9 mouse cellular contexts compared by ENCODE assay signal in genomic region chr15:56856057-56856456, GRCm38 (mm10).
A peak's percentile ranks its signal among the peaks of the same experiment; 100 is the strongest.
DNase-seq lines count a peak whose midpoint lies in the region; ATAC-seq and TF ChIP-seq lines count a peak whose summit lies in the region.
"Had no signal": no experiment of that assay in that cellular context is flagged by ENCODE, and none has a peak within 500 bp of the region (broad histone marks: within the 10 kb centered on the region; RNA-seq: fewer than 3 reads in every experiment).

No protein-coding gene starts in this region.

- H3K4me3 ChIP-seq in kidney, adult 2 months (ENCODE audit: insufficient read depth, low read depth, low read length) = no peak overlapping the region
- no peak overlapping the region for H3K4me3 ChIP-seq in kidney, embryonic 15.5 days (replicated peaks)
- no peak overlapping the region for H3K4me3 ChIP-seq in limb, embryonic 11.5 days (ENCODE audit: low read depth, low read length)
- H3K4me3 ChIP-seq: megakaryocyte, embryonic 14.5 days had no signal

- H3K4me1 ChIP-seq in kidney, adult 2 months (ENCODE audit: control insufficient read depth, insufficient read depth, low read length) = no peaks in the 10 kb centered on the region
- H3K4me1 ChIP-seq in kidney, embryonic 15.5 days = peaks cover 9% of the 10 kb centered on the region
- H3K4me1 ChIP-seq in limb, embryonic 11.5 days (ENCODE audit: control insufficient read depth, insufficient read depth, low read length) = no peaks in the 10 kb centered on the region
- H3K4me1 ChIP-seq: megakaryocyte, embryonic 14.5 days had no signal

- H3K27me3 ChIP-seq in kidney, adult 2 months (replicated peaks; ENCODE audit: control insufficient read depth, insufficient read depth, low read length) = no peaks in the 10 kb centered on the region
- H3K27me3 ChIP-seq in kidney, embryonic 15.5 days = no peaks in the 10 kb centered on the region
- no peaks in the 10 kb centered on the region for H3K27me3 ChIP-seq in limb, embryonic 11.5 days (ENCODE audit: control insufficient read depth, insufficient read depth, low read length)
- H3K27me3 ChIP-seq: megakaryocyte, embryonic 14.5 days had no signal

- H3K36me3 ChIP-seq in kidney, adult 2 months (ENCODE audit: control insufficient read depth, insufficient read depth, low read length) = no peaks in the 10 kb centered on the region
- H3K36me3 ChIP-seq in kidney, embryonic 15.5 days = no peaks in the 10 kb centered on the region
- H3K36me3 ChIP-seq in limb, embryonic 11.5 days (ENCODE audit: control insufficient read depth, insufficient read depth, low read length) = no peaks in the 10 kb centered on the region

- peak; percentile 58 for DNase-seq in kidney, adult 2 months
- DNase-seq in WW6 (ENCODE audit: low read depth, low spot score) = peak; percentile 28
- peak; percentile 65 for DNase-seq in embryo, embryonic 9.5 days (ENCODE audit: extremely low spot score)
- DNase-seq in heart, postnatal 4 days = peak; percentile 76
- peak; percentile 80 for DNase-seq in limb, embryonic 11.5 days (ENCODE audit: low spot score)
- DNase-seq in right cerebral cortex, postnatal 14 days = peak; percentile 65

- WGBS in kidney, adult 2 months = 5% methylated on average over 2 of the region's 2 CpGs
- WGBS in kidney, embryonic 15.5 days = 9% methylated on average over 2 of the region's 2 CpGs
- WGBS in limb, embryonic 11.5 days = 3% methylated on average over 2 of the region's 2 CpGs

- H3K9ac ChIP-seq in kidney, embryonic 15.5 days = no peak overlapping the region
- no peak overlapping the region for H3K9ac ChIP-seq in limb, embryonic 11.5 days (ENCODE audit: low read length)

- ATAC-seq in kidney, embryonic 15.5 days (replicated peaks; ENCODE audit: low FRiP score) = no peak
- ATAC-seq in limb, embryonic 11.5 days (ENCODE audit: insufficient number of reproducible peaks, low FRiP score, low TSS enrichment, low read depth) = 0 out of 2 replicates have a peak, but pooled peaks have one; percentile 63
- ATAC-seq in activated CD4-positive, CD25-positive, alpha-beta regulatory T cell, adult 4 months = no peak

- TF ChIP-seq CTCF in kidney, adult 2 months (conservative IDR thresholded peaks at IDR 0.05; ENCODE audit: insufficient read depth, insufficient read length, low read depth, low read length) = peak; percentile 48

- H3K27ac ChIP-seq in kidney, adult 2 months (ENCODE audit: insufficient read depth, low read depth, low read length) = no peak overlapping the region
- no peak overlapping the region for H3K27ac ChIP-seq in kidney, embryonic 15.5 days
- H3K27ac ChIP-seq in limb, embryonic 11.5 days (replicated peaks; ENCODE audit: low read depth, low read length) = no peak overlapping the region

- H3K9me3 ChIP-seq in kidney, embryonic 15.5 days (replicated peaks) = no peaks in the 10 kb centered on the region
- no peaks in the 10 kb centered on the region for H3K9me3 ChIP-seq in limb, embryonic 11.5 days (ENCODE audit: control insufficient read depth, low read length)
- H3K9me3 ChIP-seq: megakaryocyte, embryonic 14.5 days had no signal

- no peak overlapping the region for H3K4me2 ChIP-seq in kidney, embryonic 15.5 days
- H3K4me2 ChIP-seq in limb, embryonic 11.5 days (ENCODE audit: low read depth, severe bottlenecking) = no peak overlapping the region

- TF ChIP-seq POLR2A in kidney, adult 2 months (IDR thresholded peaks at IDR 0.05; ENCODE audit: low read depth, low read length) = no peak

Comparison
In these comparisons a context has a peak if more than half of its experiments do, and no peak if none do; other contexts are left out.
1. DNase-seq: peak in every context shown above with its lines; median percentile 80 in limb, embryonic 11.5 days; 76 in heart, postnatal 4 days; 65 in embryo, embryonic 9.5 days; 65 in right cerebral cortex, postnatal 14 days; 58 in kidney, adult 2 months; 28 in WW6.